Mouse (Mus musculus) stomach, postnatal 0 days (tissue): ENCODE results near the gene Slc12a6.

Source experiments
- CTCF ChIP-seq: IDR thresholded peaks from 2 replicates; pipeline ENCODE4 v1.5.1; 2016; ENCODE audit warnings: antibody characterized with exemption, low read depth, mild to moderate bottlenecking, moderate library complexity
- EP300 ChIP-seq: optimal IDR thresholded peaks from 2 replicates; pipeline ENCODE3; 2016; ENCODE audit warnings: antibody characterized with exemption

GRCm38 (mm10) chr2:112360012-112360780 lies 94.6 kb downstream of the Slc12a6 start:
- TF ChIP-seq CTCF, result no peak
- no peak for TF ChIP-seq EP300
